Mouse (Mus musculus): ENCODE measurements around the gene Grid1.

GRCm38 (mm10) chr14:35026686-35027085 lies 206.8 kb downstream of the Grid1 start:
- no peak for TF ChIP-seq POLR2A (IDR thresholded peaks at IDR 0.05; ENCODE audit: low read depth, low read length)
- 0 out of 2 replicates have a peak, but pooled peaks have one; percentile 10 for TF ChIP-seq CTCF (IDR thresholded peaks at IDR 0.05; ENCODE audit: borderline replicate concordance, insufficient read depth, low read length)

All from embryonic fibroblast, embryonic 13.5 days (primary cell).